Mouse (Mus musculus) bone marrow, adult 2 months (tissue): ENCODE data around the gene Cdhr4.

Source experiments
- CTCF ChIP-seq: fragments of 200-500 bp; IDR thresholded peaks from 2 replicates; pipeline ENCODE4 v1.5.1; 2011; ENCODE audit warnings: low read length, control low read depth; ENCODE audit not compliant: control insufficient read depth, insufficient read depth
- POLR2A ChIP-seq: fragments of 200-500 bp; IDR thresholded peaks from 2 replicates; pipeline ENCODE4 v1.6.1; 2011; ENCODE audit warnings: low read depth, mild to moderate bottlenecking, control low read depth, low read length, borderline replicate concordance; ENCODE audit not compliant: control insufficient read depth

DNA sequence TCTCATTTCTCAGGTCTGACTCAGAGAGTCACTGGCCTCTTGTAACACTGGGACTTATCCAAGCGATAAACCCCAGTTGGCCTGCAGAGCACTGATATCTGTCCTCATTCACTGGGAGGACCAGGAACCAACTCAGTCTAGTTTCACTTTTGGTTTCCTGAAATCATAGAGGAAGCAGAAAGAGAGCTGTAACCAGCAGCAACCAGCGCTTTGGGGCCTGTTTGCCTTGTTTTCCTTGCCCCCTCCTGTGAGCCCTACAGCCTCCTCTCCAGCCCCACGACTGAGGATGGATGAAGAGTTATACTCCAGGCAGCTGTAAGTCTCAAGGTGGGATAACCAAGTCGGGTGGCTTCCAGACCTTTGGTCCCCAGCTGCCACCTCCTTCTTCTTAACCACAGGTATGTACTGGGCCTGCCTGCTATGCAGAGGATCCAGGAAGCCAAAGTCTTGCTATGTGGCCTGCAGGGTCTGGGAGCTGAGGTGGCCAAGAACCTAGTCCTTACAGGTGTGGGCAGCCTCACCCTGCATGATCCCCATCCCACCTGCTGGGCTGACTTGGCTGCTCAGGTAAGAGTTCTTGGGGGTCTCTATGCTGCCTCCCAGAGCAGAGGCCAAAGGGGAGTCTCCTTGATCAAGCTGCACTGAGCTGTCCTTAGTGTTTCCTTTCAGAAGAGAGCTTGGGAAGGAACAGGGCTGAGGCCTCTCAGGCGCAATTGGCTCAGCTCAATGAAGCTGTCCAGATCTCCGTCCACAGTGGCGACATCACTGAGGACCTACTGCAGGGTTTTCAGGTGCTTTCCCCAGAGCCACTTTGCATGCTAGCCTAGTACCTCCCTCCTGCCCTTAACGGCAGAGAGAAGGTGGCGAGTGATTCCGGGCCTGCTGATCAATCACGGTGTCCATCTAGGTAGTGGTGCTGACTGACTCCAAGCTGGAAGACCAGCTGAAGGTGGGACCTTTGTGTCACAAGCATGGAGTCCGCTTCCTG is 16.6 kb upstream of the Cdhr4 start, which contains the start of gene Uba7:
- TF ChIP-seq CTCF = no peak
- TF ChIP-seq POLR2A = no peak; the same call in 1 of the 2 replicates
